Mouse (Mus musculus): ENCODE measurements around the gene Olfr859. TPM values are rescaled to one million over a fixed set of nuclear protein-coding genes. Genes with fewer than 3 reads are reported as not detected.
"Not testable (repeated sequence)": the region's sequence is repeated elsewhere in the genome, so short reads cannot be mapped to it uniquely, and the experiment has no call there.

Gene Olfr859
- polyA plus RNA-seq (2011; ENCODE audit: insufficient read length, low read depth, missing spikeins) = not detected in 2 replicates

GRCm38 (mm10) chr9:19804606-19805005, at the start of gene Olfr859:
Gene Olfr859 (plus strand): TSS chr9:19804906.
- H3K4me1 ChIP-seq (ENCODE audit: control insufficient read depth, insufficient read depth, low read length); H3K27ac ChIP-seq (ENCODE audit: insufficient read depth, low read length); H3K4me3 ChIP-seq (ENCODE audit: insufficient read depth, low read length): not testable (repeated sequence)

DNA sequence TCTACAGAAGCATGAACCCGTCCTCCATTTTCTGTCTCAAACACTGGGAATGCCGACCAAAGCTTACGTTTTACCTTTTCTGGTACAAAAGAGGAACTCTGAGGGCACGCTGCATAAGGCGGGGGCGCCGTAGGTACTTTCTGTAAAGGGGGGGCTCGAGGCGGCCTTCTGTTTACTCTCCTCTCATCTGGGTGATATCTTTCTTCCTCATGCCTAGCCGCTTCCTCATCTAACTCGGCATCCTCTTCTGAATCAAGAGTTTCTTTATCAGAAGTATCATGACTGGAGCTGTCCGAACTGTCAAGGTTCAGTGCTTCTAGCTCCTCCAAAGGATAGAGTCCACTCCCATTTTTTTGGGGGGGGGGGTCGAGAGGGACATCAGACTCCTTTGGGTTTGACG, 35.6 kb upstream of the Olfr859 start:
- TF ChIP-seq CTCF (IDR thresholded peaks at IDR 0.05; ENCODE audit: borderline replicate concordance, insufficient read depth, low read length) (no peak), POLR2A (IDR thresholded peaks at IDR 0.05; ENCODE audit: low read depth, low read length) (no peak)
- H3K27ac ChIP-seq (ENCODE audit: insufficient read depth, low read length) = no peak overlapping the region
- no peak overlapping the region for H3K4me3 ChIP-seq (ENCODE audit: insufficient read depth, low read length)
- H3K4me1 ChIP-seq (ENCODE audit: control insufficient read depth, insufficient read depth, low read length) = no peaks in the 10 kb centered on the region

- H3K27ac ChIP-seq (ENCODE audit: insufficient read depth, low read length) = no peak overlapping the region
- H3K4me1 ChIP-seq (ENCODE audit: control insufficient read depth, insufficient read depth, low read length) = no peaks in the 10 kb centered on the region
- no peak overlapping the region for H3K4me3 ChIP-seq (ENCODE audit: insufficient read depth, low read length)
- no peak for TF ChIP-seq POLR2A (IDR thresholded peaks at IDR 0.05; ENCODE audit: low read depth, low read length)
- TF ChIP-seq CTCF (IDR thresholded peaks at IDR 0.05; ENCODE audit: borderline replicate concordance, insufficient read depth, low read length) = no peak
Measured at GRCm38 (mm10) chr9:19769701-19770100, 35.0 kb upstream of the Olfr859 start.

GRCm38 (mm10) chr9:19779983-19780382, 24.7 kb upstream of the Olfr859 start, which contains the start of gene Olfr58:
Gene Olfr58 (plus strand): TSS chr9:19780283.
- no peak within 1 kb of the TSS for H3K27ac ChIP-seq (ENCODE audit: insufficient read depth, low read length)
- no peak within 1 kb of the TSS for H3K4me3 ChIP-seq (ENCODE audit: insufficient read depth, low read length)
- H3K4me1 ChIP-seq (ENCODE audit: control insufficient read depth, insufficient read depth, low read length) = no peaks in the 10 kb centered on the region
- no peak for TF ChIP-seq CTCF (IDR thresholded peaks at IDR 0.05; ENCODE audit: borderline replicate concordance, insufficient read depth, low read length)
- no peak for TF ChIP-seq POLR2A (IDR thresholded peaks at IDR 0.05; ENCODE audit: low read depth, low read length)

GRCm38 (mm10) chr9:19803000-19803399, 1.7 kb upstream of the Olfr859 start:
- Histone ChIP-seq H3K4me1 (ENCODE audit: control insufficient read depth, insufficient read depth, low read length) (no peaks in the 10 kb centered on the region), H3K27ac (ENCODE audit: insufficient read depth, low read length) (no peak overlapping the region), H3K4me3 (ENCODE audit: insufficient read depth, low read length) (no peak overlapping the region)
- TF ChIP-seq POLR2A (IDR thresholded peaks at IDR 0.05; ENCODE audit: low read depth, low read length) (no peak), CTCF (IDR thresholded peaks at IDR 0.05; ENCODE audit: borderline replicate concordance, insufficient read depth, low read length) (no peak)

DNA sequence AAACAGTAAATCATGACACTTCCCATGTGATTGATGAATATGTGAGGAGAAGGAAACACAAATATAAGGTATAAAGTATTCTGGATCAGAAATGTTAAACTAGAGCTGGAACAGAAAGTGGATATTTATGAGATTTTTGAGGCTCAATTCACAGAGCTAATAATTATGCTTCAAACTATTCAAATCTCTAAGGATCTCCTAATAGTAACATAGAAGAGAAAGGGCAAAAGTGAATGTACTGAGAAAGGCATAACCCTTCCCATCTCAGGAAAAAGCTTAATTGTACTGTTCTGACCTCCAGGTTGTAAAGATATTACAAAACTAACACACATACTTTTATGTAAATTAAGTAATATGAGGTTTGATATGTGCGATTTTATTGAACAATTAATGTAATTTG, 44.9 kb downstream of the Olfr859 start, which contains the start of gene Olfr860:
Olfr860 (minus strand) TSS at position 101 of the 400 bp plus-strand sequence.
- Histone ChIP-seq H3K4me3 (ENCODE audit: insufficient read depth, low read length) (no peak within 1 kb of the TSS), H3K27ac (ENCODE audit: insufficient read depth, low read length) (no peak within 1 kb of the TSS), H3K4me1 (ENCODE audit: control insufficient read depth, insufficient read depth, low read length) (no peaks in the 10 kb centered on the region)
- TF ChIP-seq POLR2A (IDR thresholded peaks at IDR 0.05; ENCODE audit: low read depth, low read length) (no peak), CTCF (IDR thresholded peaks at IDR 0.05; ENCODE audit: borderline replicate concordance, insufficient read depth, low read length) (no peak)

Other genes with a start within 250 kb of the Olfr859 start
- not detected in 2 replicates for gene Olfr854, start 237.5 kb upstream of the Olfr859 start, polyA plus RNA-seq (2011; ENCODE audit: insufficient read length, low read depth, missing spikeins)
- gene Olfr855, start 222.3 kb upstream of the Olfr859 start, polyA plus RNA-seq (2011; ENCODE audit: insufficient read length, low read depth, missing spikeins) = not detected in 2 replicates
- gene Zfp317, start 182.8 kb upstream of the Olfr859 start, polyA plus RNA-seq (2011; ENCODE audit: insufficient read length, low read depth, missing spikeins) = 28.3 and 28.8 TPM in 2 replicates
- gene Olfr857, start 95.5 kb upstream of the Olfr859 start, polyA plus RNA-seq (2011; ENCODE audit: insufficient read length, low read depth, missing spikeins) = not detected in 2 replicates
- not detected in 2 replicates for gene Olfr58, start 24.6 kb upstream of the Olfr859 start, polyA plus RNA-seq (2011; ENCODE audit: insufficient read length, low read depth, missing spikeins)
- not detected in 2 replicates for gene Olfr860, start 44.8 kb downstream of the Olfr859 start, polyA plus RNA-seq (2011; ENCODE audit: insufficient read length, low read depth, missing spikeins)
- gene Olfr862, start 83.1 kb downstream of the Olfr859 start, polyA plus RNA-seq (2011; ENCODE audit: insufficient read length, low read depth, missing spikeins) = not detected in 2 replicates
- 0.09 TPM in 1 of 2 replicates, not detected in the other for gene Olfr77, start 112.0 kb downstream of the Olfr859 start, polyA plus RNA-seq (2011; ENCODE audit: insufficient read length, low read depth, missing spikeins)
- not detected in 2 replicates for gene Olfr866, start 223.1 kb downstream of the Olfr859 start, polyA plus RNA-seq (2011; ENCODE audit: insufficient read length, low read depth, missing spikeins)

All from embryonic fibroblast, embryonic 13.5 days (primary cell).